Mouse (Mus musculus) embryonic fibroblast, embryonic 13.5 days (primary cell): ENCODE data around the gene Enox1. TPM values are rescaled to one million over a fixed set of nuclear protein-coding genes. Genes with fewer than 3 reads are reported as not detected.
A peak's percentile ranks its signal among the peaks of the same experiment; 100 is the strongest.

Experiments used
- H3K27ac ChIP-seq: 2 replicates; pipeline ENCODE4 v1.5.1; 2012; ENCODE audit warnings: low read length, control low read depth, inconsistent platforms; ENCODE audit not compliant: insufficient read depth
- H3K4me1 ChIP-seq: 2 replicates; pipeline ENCODE4 v1.6.1; 2011; ENCODE audit warnings: low read length; ENCODE audit not compliant: control insufficient read depth, insufficient read depth
- H3K4me3 ChIP-seq: 2 replicates; pipeline ENCODE4 v1.5.1; 2011; ENCODE audit warnings: mild to moderate bottlenecking, control low read depth, low read length; ENCODE audit not compliant: insufficient read depth
- CTCF ChIP-seq: IDR thresholded peaks from 2 replicates; pipeline ENCODE4 v1.5.1; 2011; ENCODE audit warnings: mild to moderate bottlenecking, control low read depth, low read length, moderate library complexity, borderline replicate concordance; ENCODE audit not compliant: insufficient read depth
- POLR2A ChIP-seq: IDR thresholded peaks from 2 replicates; pipeline ENCODE4 v1.6.1; 2011; ENCODE audit warnings: low read depth, mild to moderate bottlenecking, control low read depth, low read length, moderate library complexity
- polyA plus RNA-seq: library from polyadenylated mRNA; stranded (reverse); fragments of >200 nt; gene quantifications from 2 replicates; pipeline ENCODE4 v1.2.4, GENCODE M21; 2011; ENCODE audit warnings: low read depth; ENCODE audit not compliant: missing spikeins, insufficient read length

Enox1 gene
- polyA plus RNA-seq, 1 experiment = 7.0 TPM

DNA sequence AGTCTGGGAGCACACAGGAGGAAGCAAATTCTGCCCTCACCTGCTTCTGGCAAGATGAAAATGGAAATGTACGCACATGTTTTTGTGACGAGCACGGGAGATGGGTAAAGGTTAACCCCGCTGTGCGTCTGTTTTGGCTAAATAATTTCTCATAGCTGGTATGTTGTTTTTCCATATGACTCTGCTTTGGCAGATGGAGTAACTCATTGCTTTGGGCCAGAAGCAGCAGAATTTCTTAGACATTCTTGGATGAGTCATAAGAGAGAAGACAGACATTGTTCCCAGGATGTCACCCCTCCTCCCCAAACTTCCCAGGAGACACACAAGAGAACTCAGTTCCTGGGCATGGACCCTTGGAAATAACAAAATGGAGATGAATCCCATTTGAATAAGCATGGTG, 91.9 kb downstream of the Enox1 start:
- H3K27ac ChIP-seq = peak overlapping the region; percentile 29
- TF ChIP-seq CTCF (no peak), POLR2A (no peak)
- no peak overlapping the region for H3K4me3 ChIP-seq
- no peaks in the 10 kb centered on the region; the same call in none of the 2 replicates for H3K4me1 ChIP-seq

DNA sequence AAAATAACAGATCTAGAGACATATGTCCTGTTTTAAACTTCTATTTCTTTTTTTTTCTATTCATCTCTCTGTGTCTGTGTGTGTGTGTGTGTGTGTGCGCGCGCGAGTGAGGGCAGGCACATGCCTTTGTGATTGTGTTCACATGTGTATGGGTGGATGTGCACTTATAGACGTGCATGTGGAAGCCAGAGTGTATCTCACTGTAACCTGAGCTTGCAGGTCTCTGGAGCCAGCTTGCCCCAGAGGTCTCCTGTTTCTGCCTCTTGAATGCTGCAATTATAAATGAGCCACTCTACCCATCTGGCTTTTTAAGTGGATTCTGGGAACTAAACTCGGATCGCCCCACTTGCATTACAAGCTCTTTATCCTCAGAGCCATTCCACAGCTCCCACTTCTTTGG, 92.4 kb downstream of the Enox1 start:
- no peak for TF ChIP-seq CTCF
- no peak for TF ChIP-seq POLR2A
- no peak overlapping the region for H3K4me3 ChIP-seq
- no peaks in the 10 kb centered on the region; the same call in none of the 2 replicates for H3K4me1 ChIP-seq
- peak overlapping the region; percentile 14; the same call in 1 of the 2 replicates for H3K27ac ChIP-seq

DNA sequence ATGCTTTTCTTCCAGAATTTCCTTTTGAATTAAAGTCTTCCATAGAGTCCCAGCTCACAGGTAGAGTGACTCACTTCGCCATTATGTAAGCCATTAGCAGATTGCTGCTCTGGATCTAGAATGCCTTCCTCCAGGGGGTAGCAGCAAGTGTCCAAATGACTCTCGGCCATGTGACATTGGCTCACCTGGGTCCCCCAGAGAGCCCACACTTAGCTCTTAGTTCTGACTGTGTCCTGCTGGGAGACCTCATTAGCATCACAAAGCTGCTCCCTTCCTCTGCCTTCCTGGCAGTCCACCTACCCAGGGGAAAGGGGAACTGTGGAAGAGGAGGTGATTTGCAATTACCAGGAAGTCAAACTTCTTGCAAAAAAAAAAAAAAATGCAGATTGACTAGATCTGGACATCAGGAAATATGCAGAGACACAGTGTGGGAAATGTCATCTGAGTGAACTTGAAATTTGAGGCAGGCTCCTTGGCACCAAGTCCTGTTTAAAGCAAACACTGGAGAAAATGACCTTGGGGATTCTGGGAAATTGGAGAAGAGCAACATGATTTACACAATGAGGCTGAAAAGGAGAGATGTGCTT, 94.2 kb downstream of the Enox1 start:
- no peak overlapping the region for H3K27ac ChIP-seq
- no peaks in the 10 kb centered on the region; the same call in none of the 2 replicates for H3K4me1 ChIP-seq
- H3K4me3 ChIP-seq = no peak overlapping the region
- TF ChIP-seq POLR2A (no peak), CTCF (no peak)

DNA sequence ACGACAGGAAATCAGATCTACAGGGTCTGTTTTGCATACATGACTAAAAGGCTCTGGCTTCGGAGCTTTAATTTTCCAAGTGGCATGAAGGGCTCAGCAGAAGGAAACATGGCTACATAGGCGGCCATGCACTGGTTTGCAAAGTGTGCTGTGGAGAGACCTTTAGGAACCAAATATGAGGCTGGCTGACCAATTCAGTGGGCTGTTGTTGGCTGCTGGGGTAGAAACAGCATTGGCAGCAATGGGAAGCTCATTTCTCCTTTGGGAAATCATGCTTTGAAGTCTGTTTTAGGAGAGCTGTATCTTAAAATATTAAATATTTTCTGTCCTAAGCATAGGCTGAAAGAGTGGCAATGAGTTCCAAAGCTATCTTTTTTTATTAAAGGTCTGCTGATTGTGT, 98.6 kb downstream of the Enox1 start:
- TF ChIP-seq CTCF = no peak
- TF ChIP-seq POLR2A = no peak
- Histone ChIP-seq H3K27ac (no peak overlapping the region), H3K4me3 (no peak overlapping the region), H3K4me1 (no peaks in the 10 kb centered on the region)

DNA sequence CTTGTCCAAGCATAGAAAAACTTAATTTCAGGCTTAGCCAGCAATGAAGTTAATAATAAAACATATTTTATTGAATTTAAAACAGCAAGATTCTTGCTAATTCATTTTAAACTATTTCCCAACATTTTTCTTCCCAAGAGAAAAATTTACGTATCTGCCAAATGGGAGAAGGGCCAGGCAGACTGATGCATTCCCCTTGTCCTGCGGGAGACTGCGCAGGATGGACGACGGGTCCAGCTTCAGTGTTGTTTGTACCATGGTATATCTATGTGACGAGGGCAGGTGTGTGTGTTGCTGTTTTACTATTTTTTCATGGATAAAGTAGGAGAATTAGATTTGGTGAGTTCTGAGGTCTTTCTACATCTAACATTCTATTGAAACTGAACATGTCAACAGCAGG, 99.1 kb downstream of the Enox1 start:
- H3K27ac ChIP-seq = no peak overlapping the region
- no peak for TF ChIP-seq CTCF
- TF ChIP-seq POLR2A = no peak
- H3K4me3 ChIP-seq = no peak overlapping the region
- no peaks in the 10 kb centered on the region for H3K4me1 ChIP-seq

DNA sequence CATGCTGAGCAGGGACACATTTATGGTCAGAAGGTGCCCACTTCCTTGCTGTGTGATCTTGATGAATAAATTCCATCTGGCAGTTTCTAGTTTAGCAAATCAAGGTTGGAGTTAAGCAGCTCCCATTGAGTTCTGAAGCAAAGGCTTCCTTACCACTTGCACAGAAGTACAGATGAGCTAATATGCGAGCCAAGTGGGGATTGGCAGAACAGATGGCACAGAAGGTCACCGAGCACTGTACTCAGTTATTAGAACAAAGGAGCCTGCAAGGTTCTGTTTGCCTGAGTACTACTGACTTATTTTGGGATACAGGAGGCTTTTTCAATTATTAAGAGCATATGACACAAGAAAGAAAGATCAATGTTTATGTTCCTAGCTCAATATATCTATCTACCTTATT, 100.4 kb downstream of the Enox1 start:
- Histone ChIP-seq H3K27ac (no peak overlapping the region), H3K4me1 (no peaks in the 10 kb centered on the region), H3K4me3 (no peak overlapping the region)
- TF ChIP-seq POLR2A = no peak

DNA sequence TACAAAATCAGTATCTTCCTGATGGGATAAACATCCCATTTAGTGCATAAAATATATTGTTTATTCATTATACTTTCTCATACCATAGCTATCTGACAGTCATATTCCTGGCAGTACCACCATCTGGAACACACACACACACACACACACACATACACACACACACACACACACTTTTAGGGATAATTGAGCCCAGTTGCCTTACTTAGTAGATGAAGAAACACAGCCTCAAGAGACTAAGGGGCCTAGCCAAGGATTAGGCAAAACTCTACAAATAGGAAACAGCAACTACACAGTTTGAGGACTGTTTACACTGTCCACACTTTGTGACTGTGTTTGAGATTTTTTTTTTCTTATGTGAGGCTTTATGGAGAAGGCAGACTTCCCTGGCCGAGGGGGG, 100.9 kb downstream of the Enox1 start:
- Histone ChIP-seq H3K27ac (no peak overlapping the region), H3K4me3 (no peak overlapping the region), H3K4me1 (no peaks in the 10 kb centered on the region)
- no peak for TF ChIP-seq CTCF
- no peak for TF ChIP-seq POLR2A

DNA sequence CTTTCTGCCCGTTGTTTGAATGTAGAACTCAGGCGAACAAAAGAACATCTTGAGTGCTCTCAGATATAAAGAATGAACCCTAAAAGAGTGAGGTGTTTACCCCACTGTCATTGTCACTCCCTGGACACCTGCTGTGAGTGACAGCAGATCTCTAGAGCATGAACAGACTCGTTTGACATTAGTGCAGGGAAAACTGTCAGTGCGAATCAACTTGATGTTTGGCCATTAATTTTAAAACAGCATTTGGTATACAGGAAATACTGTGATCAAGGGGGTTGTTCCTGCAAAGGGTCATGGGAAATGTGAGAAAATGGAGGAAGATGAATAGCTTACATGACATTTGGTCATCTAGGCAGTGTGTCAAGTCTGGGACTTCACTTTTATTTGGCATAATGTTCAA, 101.6 kb downstream of the Enox1 start:
- Histone ChIP-seq H3K4me3 (no peak overlapping the region), H3K4me1 (no peaks in the 10 kb centered on the region), H3K27ac (no peak overlapping the region)
- TF ChIP-seq POLR2A = no peak
- TF ChIP-seq CTCF = no peak

DNA sequence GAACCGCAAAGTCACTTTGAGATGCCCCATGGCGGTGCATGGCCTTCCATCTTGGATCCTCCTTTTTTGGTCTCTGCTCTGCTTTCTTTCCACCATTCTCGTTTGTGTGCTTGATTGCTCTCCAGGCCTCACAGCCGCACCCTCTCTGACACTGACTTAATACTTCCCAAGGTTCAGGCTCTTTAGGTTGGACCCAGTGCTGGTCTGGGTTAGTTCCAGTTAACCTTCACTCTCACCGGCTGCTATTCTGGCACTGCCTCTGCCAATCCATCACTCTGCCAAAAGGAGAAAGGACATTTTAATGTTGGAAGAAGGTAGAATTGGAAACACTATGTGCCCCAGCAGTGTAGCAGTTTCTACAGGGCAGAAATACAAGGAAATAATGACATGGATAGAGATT, 103.1 kb downstream of the Enox1 start:
- Histone ChIP-seq H3K27ac (no peak overlapping the region), H3K4me1 (no peaks in the 10 kb centered on the region), H3K4me3 (no peak overlapping the region)
- TF ChIP-seq POLR2A (no peak), CTCF (no peak)

DNA sequence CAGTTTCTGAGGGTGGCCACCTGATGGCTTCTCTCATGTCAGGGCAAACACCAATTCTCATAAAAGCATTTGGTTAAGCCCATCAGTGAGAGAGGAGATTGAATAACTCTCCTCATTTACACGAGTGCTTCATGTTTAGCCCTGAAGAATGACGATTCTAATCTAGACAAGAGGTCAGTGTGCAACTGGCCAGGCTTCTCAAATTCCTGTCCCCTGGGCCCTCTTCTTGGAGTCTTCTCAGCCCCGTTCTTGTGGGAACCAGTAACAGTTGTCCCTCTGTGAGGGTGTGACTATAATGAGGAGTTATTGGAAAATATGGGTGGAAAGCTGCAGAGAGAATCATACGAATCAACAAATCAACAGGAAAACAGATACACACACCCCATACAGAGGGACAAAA, 103.5 kb downstream of the Enox1 start:
- Histone ChIP-seq H3K4me1 (no peaks in the 10 kb centered on the region), H3K4me3 (no peak overlapping the region), H3K27ac (no peak overlapping the region)
- TF ChIP-seq POLR2A = no peak
- no peak for TF ChIP-seq CTCF
